Mouse (Mus musculus) adrenal gland, postnatal 10 days (tissue): ENCODE measurements at regions not wholly inside any gene's neighbourhood (a gene's known extent, or its start where the extent isn't known, plus 50 kb on each side); places are given as distances from the start of the nearest gene placed in this dataset.

Experiments used
- DNase-seq: peaks from one replicate; pipeline ENCODE4 v3.0.0; 2021; ENCODE audit warnings: mixed read lengths

DNA sequence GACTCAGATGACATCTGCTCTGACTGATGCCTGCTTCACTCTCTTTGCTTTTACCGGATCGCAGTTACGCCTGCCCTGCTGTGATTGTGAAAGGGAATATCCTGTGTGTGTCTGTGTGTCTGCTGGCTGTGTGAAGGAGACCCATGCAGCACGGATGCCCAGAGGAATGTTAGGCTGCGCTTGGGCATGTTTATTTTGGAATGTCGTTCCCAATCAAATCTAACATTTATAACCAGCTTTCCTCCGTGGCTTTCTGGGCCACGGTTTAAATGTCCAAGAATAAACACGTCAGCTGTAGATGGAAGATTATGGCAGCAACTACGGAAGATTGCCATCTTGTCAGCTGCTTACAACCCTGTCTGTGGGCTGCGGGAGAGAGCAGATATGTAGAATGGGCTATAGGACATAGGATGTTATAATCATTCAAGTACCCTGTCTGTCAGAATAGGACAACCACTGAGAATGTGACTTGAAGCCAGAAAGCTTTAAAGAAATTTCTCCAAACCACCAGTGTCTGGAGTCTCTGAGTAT lies 464.5 kb downstream of the 1700129C05Rik start:
- no peak for DNase-seq

- DNase-seq = no peak
Measured at GRCm38 (mm10) chr14:58675146-58675545, 467.5 kb downstream of the 1700129C05Rik start.

DNA sequence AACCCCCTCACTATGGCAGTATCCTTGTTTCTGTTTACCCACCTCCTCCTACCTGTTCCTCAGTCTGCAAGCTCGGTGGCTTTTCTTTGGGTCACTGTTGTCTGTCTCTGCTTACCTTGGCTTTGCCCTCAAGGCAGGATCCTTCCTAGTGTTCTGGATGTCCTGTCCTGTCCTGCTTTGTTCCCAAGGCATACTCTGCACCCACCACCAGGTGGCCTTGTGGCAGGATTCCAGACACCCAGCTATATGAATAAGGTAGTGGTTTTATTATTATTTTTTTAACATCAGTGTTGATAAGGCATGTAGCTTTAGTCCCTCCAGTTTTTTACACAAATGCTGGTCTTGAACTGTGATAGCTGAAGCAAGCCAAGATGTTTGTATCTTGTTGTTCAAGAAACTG lies 478.7 kb downstream of the 1700129C05Rik start:
- DNase-seq = peak; percentile 20

- peak; percentile 82 for DNase-seq
Measured at GRCm38 (mm10) chr14:58662601-58663000, 480.1 kb downstream of the 1700129C05Rik start.

DNA sequence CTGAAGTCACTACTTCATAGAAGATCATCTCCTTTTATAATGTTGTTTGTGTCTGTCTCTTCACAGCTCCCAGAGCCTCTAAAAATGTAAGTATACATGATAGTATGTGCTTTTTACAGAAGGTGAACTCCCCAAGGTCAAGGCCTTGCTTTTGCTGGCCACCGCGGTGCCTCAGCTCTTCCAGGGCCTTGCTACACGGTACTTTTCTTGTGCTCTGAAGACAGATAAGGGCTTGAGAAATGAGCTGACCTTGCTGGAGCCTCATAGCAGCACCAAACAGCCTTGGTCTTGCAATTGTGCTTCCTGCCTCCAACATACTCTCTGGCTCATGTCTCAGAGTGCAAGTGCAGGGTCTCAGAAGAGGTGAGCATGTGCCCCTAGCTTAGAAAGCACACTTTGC lies 481.3 kb downstream of the 1700129C05Rik start:
- peak; percentile 57 for DNase-seq

DNA sequence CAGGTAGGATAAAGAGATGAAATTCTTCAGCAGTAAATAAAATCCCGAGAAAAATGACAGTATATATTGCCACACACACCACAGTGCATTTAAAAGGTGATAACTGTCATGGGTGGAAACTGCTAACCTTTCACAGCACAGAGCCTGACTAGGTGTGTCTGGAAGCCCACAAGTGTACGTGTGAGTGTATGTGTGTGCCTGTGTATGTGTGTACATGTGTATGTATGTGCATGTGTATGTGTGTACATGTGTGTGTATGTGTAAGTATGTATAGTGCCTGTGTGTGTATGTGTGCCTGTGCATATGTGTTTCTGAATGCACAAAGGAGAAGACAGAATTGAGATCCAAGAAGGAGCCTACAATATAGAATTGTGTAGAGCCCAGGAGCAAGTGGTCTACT lies 485.4 kb downstream of the 1700129C05Rik start:
- DNase-seq = no peak

- no peak for DNase-seq
Measured at GRCm38 (mm10) chr14:58656935-58657238, 485.8 kb downstream of the 1700129C05Rik start.

DNA sequence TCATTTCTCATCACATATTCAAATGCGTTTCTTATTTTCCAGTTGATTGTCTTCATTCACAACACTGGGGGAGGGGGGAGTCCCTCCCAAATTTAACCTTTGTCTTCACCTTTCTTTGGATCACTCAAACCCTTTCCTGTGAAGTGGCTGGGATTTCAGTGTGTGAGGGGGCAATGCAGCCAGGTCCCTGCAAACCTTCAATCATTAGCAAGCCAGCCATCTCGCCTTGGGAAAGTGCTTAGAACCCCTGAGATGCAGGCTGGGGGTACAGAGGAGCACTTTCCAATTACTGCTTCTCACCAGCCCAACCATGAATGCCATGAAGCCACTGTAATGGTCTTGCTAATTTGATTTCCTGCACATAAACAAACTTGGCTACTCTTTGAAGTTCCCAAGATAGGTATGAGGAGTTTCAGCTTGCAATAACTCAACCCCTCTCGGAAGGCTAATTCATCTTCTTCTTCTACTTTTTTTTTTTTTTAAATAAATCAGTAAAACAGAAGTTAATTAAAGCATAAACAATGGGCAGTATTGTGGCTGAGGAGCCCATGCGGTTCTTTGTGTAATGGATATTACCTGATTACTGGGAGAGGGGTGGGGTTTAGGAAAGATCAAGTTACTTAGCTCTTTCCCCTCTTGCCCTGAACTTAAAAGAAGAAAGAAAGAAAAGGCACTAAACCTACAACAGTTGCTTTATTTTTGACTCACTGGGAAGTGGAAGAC lies 486.3 kb downstream of the 1700129C05Rik start:
- DNase-seq = no peak

- DNase-seq = no peak
Measured at GRCm38 (mm10) chr14:58653026-58653425, 489.7 kb downstream of the 1700129C05Rik start.

- no peak for DNase-seq
Measured at GRCm38 (mm10) chr14:58652004-58652403, 490.7 kb downstream of the 1700129C05Rik start.

DNA sequence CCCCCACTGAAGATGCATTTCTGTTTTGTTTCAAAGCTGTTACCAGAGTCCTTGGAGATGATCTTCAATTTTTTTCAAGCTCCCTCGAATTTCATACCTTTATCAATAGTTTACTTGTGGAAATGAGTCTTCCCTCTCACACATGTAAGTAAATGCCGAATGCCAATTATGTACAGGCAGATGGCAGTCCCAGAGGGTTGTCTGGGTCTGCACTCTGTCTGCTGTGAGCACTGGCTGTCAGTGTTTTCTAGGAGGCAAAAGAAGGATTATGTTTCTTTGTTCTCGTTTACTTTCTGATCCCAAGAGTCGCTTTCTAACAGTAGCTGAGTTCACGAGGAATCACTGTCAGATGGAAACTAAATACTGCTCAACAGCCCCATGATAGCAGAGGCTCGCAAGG lies 491.5 kb downstream of the 1700129C05Rik start:
- no peak for DNase-seq

DNA sequence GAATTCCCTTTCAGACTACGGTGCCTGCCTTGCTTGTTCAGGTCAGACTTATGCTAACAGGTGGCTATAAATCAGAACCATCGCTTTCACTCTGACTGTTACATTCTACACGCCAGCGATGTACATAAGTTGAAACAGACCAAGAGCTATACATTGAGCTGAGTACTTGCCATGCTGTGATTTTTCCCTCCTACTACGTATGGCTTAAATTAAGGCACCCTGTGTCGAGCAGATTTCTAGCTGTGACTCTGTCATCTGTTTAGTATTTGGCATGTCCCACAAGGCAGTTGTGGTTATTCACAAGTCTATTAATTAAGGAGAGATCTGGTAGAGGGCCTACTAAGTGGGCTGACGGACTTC lies 504.4 kb downstream of the 1700129C05Rik start:
- no peak for DNase-seq

DNA sequence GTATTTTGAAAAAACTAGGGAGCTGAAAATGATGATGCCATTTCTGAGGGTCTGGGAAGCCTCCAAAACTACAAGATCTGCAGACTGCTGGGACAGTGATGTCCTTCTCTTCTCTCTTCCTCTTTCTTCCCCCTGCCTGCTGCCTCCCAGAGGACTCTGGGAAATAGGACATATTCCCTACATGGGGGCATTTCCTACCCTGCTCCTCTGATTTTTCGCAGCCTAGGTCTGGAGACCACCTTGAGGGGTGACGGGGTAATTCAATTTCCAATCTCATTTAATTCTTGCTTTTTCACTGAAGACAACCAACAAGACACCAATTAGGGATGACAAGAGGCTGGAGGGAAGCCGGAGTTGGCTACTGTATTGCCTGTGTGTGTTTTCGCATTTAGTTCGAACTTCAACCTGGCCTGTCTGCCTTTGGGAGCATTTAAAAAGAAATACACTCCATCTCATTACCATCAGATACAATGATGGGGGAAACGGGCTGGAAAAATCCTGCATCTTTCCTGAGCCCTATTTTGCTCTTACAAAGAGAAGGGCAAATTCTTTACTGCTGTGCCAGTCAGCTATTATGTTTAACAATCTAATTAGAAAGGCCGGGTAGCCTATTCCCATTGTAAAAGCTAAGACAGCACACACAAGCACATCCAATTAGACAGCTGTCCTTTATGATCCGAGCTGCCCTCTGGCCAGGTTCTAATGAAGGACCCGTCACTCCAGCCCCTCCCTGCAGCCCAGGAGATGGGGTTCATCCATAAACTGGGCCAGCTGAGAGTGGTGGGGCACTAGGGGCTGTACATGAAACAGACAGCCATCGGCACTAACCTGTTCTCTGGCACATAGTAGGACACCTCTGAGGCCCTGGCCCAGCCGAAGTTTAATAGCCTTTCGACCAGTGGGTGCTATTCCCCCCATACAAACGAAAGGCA lies 505.0 kb downstream of the 1700129C05Rik start:
- DNase-seq = no peak

- DNase-seq = no peak
Measured at GRCm38 (mm10) chr14:58631221-58631620, 511.5 kb downstream of the 1700129C05Rik start.

DNA sequence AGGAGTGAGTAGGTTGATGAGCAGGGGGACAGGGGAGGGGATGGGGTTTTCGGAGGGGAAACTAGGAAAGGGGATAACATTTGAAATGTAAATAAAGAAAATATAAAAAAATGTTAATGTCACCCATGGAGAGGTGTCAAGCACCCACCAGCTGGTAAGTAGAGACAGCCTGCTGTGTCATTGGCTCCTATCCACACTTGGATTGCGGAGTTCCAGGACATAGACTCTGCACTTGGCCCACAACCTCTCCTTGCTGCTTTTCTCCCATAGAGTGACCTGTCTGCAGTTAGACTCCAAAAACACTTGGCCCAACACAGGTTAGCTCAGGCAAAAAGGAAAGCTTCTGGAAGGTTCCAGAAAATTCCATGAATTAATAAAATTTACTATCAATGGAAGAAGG lies 514.4 kb downstream of the 1700129C05Rik start:
- no peak for DNase-seq

DNA sequence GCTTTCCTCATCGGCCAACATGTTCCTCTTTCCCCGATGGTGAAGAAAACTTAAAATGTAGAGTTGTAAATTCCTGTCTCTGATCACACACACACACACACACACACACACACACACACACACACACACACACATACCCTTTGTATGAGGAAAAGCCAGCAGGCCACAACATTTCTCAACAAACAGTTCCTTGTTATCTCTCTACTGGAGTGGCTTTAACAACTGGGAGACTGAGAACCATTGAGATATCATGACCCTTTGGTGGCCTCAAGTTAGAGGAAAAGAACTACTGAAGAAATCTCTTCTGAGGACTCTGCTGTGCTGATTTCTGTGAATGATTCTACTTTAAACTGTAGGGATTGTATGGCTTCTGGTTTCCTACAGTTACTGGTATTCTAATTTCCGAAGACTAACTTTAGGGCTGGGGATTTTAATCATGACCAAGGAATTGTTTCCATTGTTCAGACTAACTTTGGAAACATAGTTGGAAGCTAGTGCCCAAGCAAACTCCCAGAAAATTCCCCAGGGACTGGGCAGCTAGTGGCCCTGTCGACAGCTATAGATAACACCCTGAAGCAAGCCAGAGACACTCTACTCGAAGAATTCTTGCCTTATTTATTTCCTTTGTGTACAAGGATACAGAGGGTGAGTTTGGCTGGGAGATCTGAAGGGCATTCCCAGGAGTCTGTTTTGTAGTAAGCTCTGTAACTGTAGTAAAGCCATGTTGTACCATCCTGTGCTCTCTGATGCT lies 516.0 kb downstream of the 1700129C05Rik start:
- DNase-seq = no peak

GRCm38 (mm10) chr14:58620186-58620585 lies 522.5 kb downstream of the 1700129C05Rik start:
- DNase-seq = no peak

- DNase-seq = no peak
Measured at GRCm38 (mm10) chr14:58617656-58618055, 525.0 kb downstream of the 1700129C05Rik start.

DNA sequence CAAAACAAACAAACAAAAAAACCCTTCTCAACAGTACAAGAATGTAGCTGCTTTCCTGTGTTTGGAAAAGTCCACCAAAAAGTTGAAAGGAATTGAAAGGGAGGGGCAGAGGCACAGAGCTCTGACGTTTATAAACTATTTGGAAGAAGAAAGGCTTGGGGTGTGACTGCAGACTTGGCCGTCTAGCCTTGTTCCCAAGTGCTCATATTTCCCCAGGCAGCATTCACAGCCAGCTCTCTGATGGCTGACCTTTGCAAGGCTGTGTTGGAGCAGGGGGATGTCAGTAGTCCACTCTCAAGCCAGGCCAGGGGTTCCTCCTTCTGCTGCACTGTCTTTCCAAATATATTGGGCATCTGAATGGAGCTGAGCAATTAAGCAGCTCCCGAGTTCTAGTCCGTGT lies 534.5 kb downstream of the 1700129C05Rik start:
- peak; percentile 46 for DNase-seq

GRCm38 (mm10) chr14:58607734-58608133 lies 535.0 kb downstream of the 1700129C05Rik start:
- DNase-seq = peak; percentile 76

- no peak for DNase-seq
Measured at GRCm38 (mm10) chr14:58605529-58605928, 535.2 kb downstream of the Fgf9 start.

GRCm38 (mm10) chr14:58598867-58599266 lies 528.5 kb downstream of the Fgf9 start:
- DNase-seq = no peak

- DNase-seq = no peak
Measured at GRCm38 (mm10) chr14:58597810-58598209, 527.5 kb downstream of the Fgf9 start.
